Mouse (Mus musculus) lung, postnatal 0 days (tissue): Measurements from ENCODE around the gene Jmjd7. TPM values are rescaled to one million over a fixed set of nuclear protein-coding genes. Genes with fewer than 3 reads are reported as not detected.
A peak's percentile ranks its signal among the peaks of the same experiment; 100 is the strongest.

Experiments used
- ATAC-seq: fragments of 200-750 bp; cut with Nextera tagmentation; 2 replicates; pipeline ENCODE4 v1.8.0; 2017; ENCODE audit warnings: moderate library complexity
- DNase-seq: peaks from one replicate; pipeline ENCODE4 v3.0.0-alpha.2; 2016; ENCODE audit warnings: low spot score
- H3K27ac ChIP-seq: fragments of 300-500 bp; sonication (generic); 2 replicates; pipeline ENCODE4 v1.5.1; 2014; ENCODE audit warnings: antibody characterized with exemption, mild to moderate bottlenecking, low read length, mixed read lengths
- H3K27me3 ChIP-seq: fragments of 300-500 bp; sonication (generic); replicated peaks from 2 replicates; pipeline ENCODE4 v1.6.1; 2014; ENCODE audit warnings: low read length, mixed read lengths; ENCODE audit not compliant: insufficient read depth
- H3K36me3 ChIP-seq: fragments of 300-500 bp; sonication (generic); 2 replicates; pipeline ENCODE4 v1.6.1; 2014; ENCODE audit warnings: low read length, mixed read lengths; ENCODE audit not compliant: insufficient read depth
- H3K4me1 ChIP-seq: fragments of 300-500 bp; sonication (generic); 2 replicates; pipeline ENCODE4 v1.6.1; 2014; ENCODE audit warnings: antibody characterized with exemption, low read depth, low read length, mixed read lengths; ENCODE audit not compliant: insufficient read depth
- H3K4me2 ChIP-seq: fragments of 300-500 bp; sonication (generic); replicated peaks from 2 replicates; pipeline ENCODE4 v1.6.1; 2014; ENCODE audit warnings: low read depth, mild to moderate bottlenecking, low read length, moderate library complexity, mixed read lengths
- H3K4me3 ChIP-seq: fragments of 300-500 bp; sonication (generic); 2 replicates; pipeline ENCODE4 v1.5.1; 2014; ENCODE audit warnings: low read depth, low read length
- H3K9ac ChIP-seq: fragments of 300-500 bp; sonication (generic); replicated peaks from 2 replicates; pipeline ENCODE4 v1.6.1; 2014; ENCODE audit warnings: low read depth, mild to moderate bottlenecking
- H3K9me3 ChIP-seq: fragments of 300-500 bp; sonication (generic); 2 replicates; pipeline ENCODE4 v1.6.1; 2016; ENCODE audit warnings: low read length, mixed read lengths
- CTCF ChIP-seq: IDR thresholded peaks from 2 replicates; pipeline ENCODE4 v1.5.1; 2016; ENCODE audit warnings: antibody characterized with exemption, mild to moderate bottlenecking
- EP300 ChIP-seq: IDR thresholded peaks from 2 replicates; pipeline ENCODE4 v1.6.1; 2016; ENCODE audit warnings: antibody characterized with exemption, mild to moderate bottlenecking, control low read depth
- WGBS: fragments of 180-500 bp; shearing (Covaris S2); extraction: QIAGEN DNeasy Blood & Tissue Kit; methylation state at CpG from one replicate; pipeline ENCODE4 v1.1.7; 2014; 5-methylcytosine and 5-hydroxymethylcytosine counted together
- polyA plus RNA-seq: library from polyadenylated mRNA; unstranded; fragments of >200 nt; fragmentation: Nextera tagmentation; extraction: Ambion mirVana; gene quantifications from 2 replicates; pipeline ENCODE4 v1.2.1, GENCODE M21; 2015

The Jmjd7 gene
- polyA plus RNA-seq, 1 experiment from 2014 or later, result 22.6 TPM

- TF ChIP-seq EP300 (no peak), CTCF (0 out of 2 replicates have a peak, but pooled peaks have one; percentile 7)
These were observed 32.9 kb downstream of the Jmjd7 start for GRCm38 (mm10) chr2:120060190-120060589.

GRCm38 (mm10) chr2:120060651-120061050, 33.4 kb downstream of the Jmjd7 start:
- Histone ChIP-seq H3K36me3 (no peaks in the 10 kb centered on the region), H3K9ac (no peak overlapping the region), H3K4me2 (no peak overlapping the region), H3K4me1 (peaks cover 7% of the 10 kb centered on the region; the same call in 1 of the 2 replicates), H3K4me3 (no peak overlapping the region), H3K27me3 (no peaks in the 10 kb centered on the region), H3K27ac (0 out of 2 replicates have a peak overlapping the region, but pooled peaks have one; percentile 35), H3K9me3 (no peaks in the 10 kb centered on the region)
- ATAC-seq (0 out of 2 replicates have a peak, but pooled peaks have one; percentile 10), DNase-seq (peak; percentile 6)
- no peak for TF ChIP-seq EP300
- no peak for TF ChIP-seq CTCF
- 48% methylated on average over 9 of the region's 9 CpGs for WGBS

More at GRCm38 (mm10) chr2:120060190-120060589, 32.9 kb downstream of the Jmjd7 start:
- Histone ChIP-seq H3K36me3 (no peaks in the 10 kb centered on the region), H3K4me1 (peaks cover 7% of the 10 kb centered on the region; the same call in 1 of the 2 replicates), H3K4me3 (no peak overlapping the region), H3K27ac (peak overlapping the region; percentile 35; the same call in 1 of the 2 replicates), H3K4me2 (no peak overlapping the region), H3K9ac (no peak overlapping the region), H3K9me3 (no peaks in the 10 kb centered on the region), H3K27me3 (no peaks in the 10 kb centered on the region)
- ATAC-seq (peak; percentile 89), DNase-seq (peak; percentile 85)
- 44% methylated on average over 6 of the region's 6 CpGs for WGBS

GRCm38 (mm10) chr2:120062248-120062647, 35.0 kb downstream of the Jmjd7 start:
- Histone ChIP-seq H3K4me1 (peaks cover 7% of the 10 kb centered on the region; the same call in 1 of the 2 replicates), H3K27ac (no peak overlapping the region), H3K36me3 (no peaks in the 10 kb centered on the region), H3K4me3 (no peak overlapping the region), H3K4me2 (no peak overlapping the region), H3K27me3 (no peaks in the 10 kb centered on the region), H3K9ac (no peak overlapping the region), H3K9me3 (no peaks in the 10 kb centered on the region)
- TF ChIP-seq EP300, result no peak
- no peak for TF ChIP-seq CTCF
- no peak for ATAC-seq
- no peak for DNase-seq
- 89% methylated on average over 8 of the region's 8 CpGs for WGBS

- Histone ChIP-seq H3K27me3 (no peaks in the 10 kb centered on the region), H3K4me2 (no peak overlapping the region), H3K4me1 (peaks cover 7% of the 10 kb centered on the region; the same call in 1 of the 2 replicates), H3K9me3 (no peaks in the 10 kb centered on the region), H3K9ac (no peak overlapping the region), H3K27ac (no peak overlapping the region), H3K36me3 (no peaks in the 10 kb centered on the region), H3K4me3 (no peak overlapping the region)
- WGBS, result 78% methylated on average over 6 of the region's 6 CpGs
- DNase-seq, result no peak
- ATAC-seq, result no peak
- TF ChIP-seq EP300 (no peak), CTCF (peak; percentile 53)
These were observed 37.4 kb downstream of the Jmjd7 start for GRCm38 (mm10) chr2:120064639-120065038.

- H3K27ac ChIP-seq, result no peak overlapping the region
- TF ChIP-seq EP300 (no peak), CTCF (no peak)
- no peak for DNase-seq
These were observed 38.0 kb downstream of the Jmjd7 start for GRCm38 (mm10) chr2:120065243-120065642.

GRCm38 (mm10) chr2:120066224-120066623, 38.9 kb downstream of the Jmjd7 start:
- H3K27me3 ChIP-seq, result no peaks in the 10 kb centered on the region
- no peak overlapping the region for H3K27ac ChIP-seq
- peak; percentile 58 for DNase-seq
- no peaks in the 10 kb centered on the region for H3K9me3 ChIP-seq
- peak; percentile 60 for ATAC-seq
- no peak overlapping the region for H3K4me2 ChIP-seq
- 53% methylated on average over 3 of the region's 3 CpGs for WGBS
- H3K4me1 ChIP-seq, result no peaks in the 10 kb centered on the region
- no peak overlapping the region for H3K4me3 ChIP-seq
- no peaks in the 10 kb centered on the region for H3K36me3 ChIP-seq
- H3K9ac ChIP-seq, result no peak overlapping the region
- no peak for TF ChIP-seq CTCF
- TF ChIP-seq EP300, result no peak

More at GRCm38 (mm10) chr2:120065243-120065642, 38.0 kb downstream of the Jmjd7 start:
- no peak overlapping the region for H3K4me3 ChIP-seq
- H3K9ac ChIP-seq, result no peak overlapping the region
- H3K4me1 ChIP-seq, result peaks cover 7% of the 10 kb centered on the region; the same call in 1 of the 2 replicates
- WGBS, result 88% methylated on average over 10 of the region's 10 CpGs
- no peaks in the 10 kb centered on the region for H3K36me3 ChIP-seq
- no peak overlapping the region for H3K4me2 ChIP-seq
- H3K9me3 ChIP-seq, result no peaks in the 10 kb centered on the region
- H3K27me3 ChIP-seq, result no peaks in the 10 kb centered on the region
- ATAC-seq, result no peak
